Mouse (Mus musculus): ENCODE measurements around the gene Impdh2. TPM values are rescaled to one million over a fixed set of nuclear protein-coding genes. Genes with fewer than 3 reads are reported as not detected.
A peak's percentile ranks its signal among the peaks of the same experiment; 100 is the strongest.

The Impdh2 gene
- polyA plus RNA-seq (2012; ENCODE audit: insufficient read depth, low replicate concordance): 39.0 and 48.2 TPM in 2 replicates

- peaks cover 83% of the 10 kb centered on the region for H3K36me3 ChIP-seq (replicated peaks; ENCODE audit: low read length)
- H3K4me3 ChIP-seq (replicated peaks): peak within 1 kb of the TSS; percentile 96
- peaks cover 69% of the 10 kb centered on the region for H3K4me1 ChIP-seq
- TF ChIP-seq GATA1 (IDR thresholded peaks at IDR 0.05; ENCODE audit: borderline replicate concordance, low read length) (no peak), FLI1 (IDR thresholded peaks at IDR 0.05; ENCODE audit: low read length) (no peak)
- H3K9me3 ChIP-seq: no peaks in the 10 kb centered on the region
- H3K27me3 ChIP-seq (replicated peaks): no peaks in the 10 kb centered on the region
These were observed at the start of gene Impdh2 for GRCm38 (mm10) chr9:108560227-108560841. Gene Impdh2, plus strand, starts transcription at chr9:108560286.

- peaks cover 34% of the 10 kb centered on the region for H3K4me1 ChIP-seq
- H3K36me3 ChIP-seq (replicated peaks; ENCODE audit: low read length): peaks cover 62% of the 10 kb centered on the region
- H3K27me3 ChIP-seq (replicated peaks): no peaks in the 10 kb centered on the region
- peak within 1 kb of the TSS; percentile 98 for H3K4me3 ChIP-seq (replicated peaks)
- TF ChIP-seq GATA1 (IDR thresholded peaks at IDR 0.05; ENCODE audit: borderline replicate concordance, low read length) (no peak), FLI1 (IDR thresholded peaks at IDR 0.05; ENCODE audit: low read length) (no peak)
- H3K9me3 ChIP-seq: no peaks in the 10 kb centered on the region
These were observed 43.5 kb upstream of the Impdh2 start, which contains the start of gene Qrich1 for GRCm38 (mm10) chr9:108516380-108517251. Gene Qrich1, plus strand, starts transcription at chr9:108516806.

GRCm38 (mm10) chr9:108517253-108517930, 42.7 kb upstream of the Impdh2 start:
- H3K9me3 ChIP-seq: no peaks in the 10 kb centered on the region
- no peaks in the 10 kb centered on the region for H3K27me3 ChIP-seq (replicated peaks)
- no peak for TF ChIP-seq FLI1 (IDR thresholded peaks at IDR 0.05; ENCODE audit: low read length)
- no peak for TF ChIP-seq GATA1 (IDR thresholded peaks at IDR 0.05; ENCODE audit: borderline replicate concordance, low read length)
- H3K4me3 ChIP-seq (replicated peaks): peak overlapping the region; percentile 98
- peaks cover 40% of the 10 kb centered on the region for H3K4me1 ChIP-seq
- H3K36me3 ChIP-seq (replicated peaks; ENCODE audit: low read length): peaks cover 55% of the 10 kb centered on the region

GRCm38 (mm10) chr9:108517931-108518332, 42.2 kb upstream of the Impdh2 start:
- Histone ChIP-seq H3K36me3 (replicated peaks; ENCODE audit: low read length) (peaks cover 49% of the 10 kb centered on the region), H3K27me3 (replicated peaks) (no peaks in the 10 kb centered on the region), H3K4me3 (replicated peaks) (peak overlapping the region; percentile 98), H3K4me1 (peaks cover 40% of the 10 kb centered on the region), H3K9me3 (no peaks in the 10 kb centered on the region)
- TF ChIP-seq GATA1 (IDR thresholded peaks at IDR 0.05; ENCODE audit: borderline replicate concordance, low read length) (no peak), FLI1 (IDR thresholded peaks at IDR 0.05; ENCODE audit: low read length) (no peak)

GRCm38 (mm10) chr9:108521604-108522003, 38.5 kb upstream of the Impdh2 start:
- peaks cover 42% of the 10 kb centered on the region for H3K36me3 ChIP-seq (replicated peaks; ENCODE audit: low read length)
- no peaks in the 10 kb centered on the region for H3K9me3 ChIP-seq
- TF ChIP-seq GATA1 (IDR thresholded peaks at IDR 0.05; ENCODE audit: borderline replicate concordance, low read length) (no peak; the same call in 2 of the 3 replicates), FLI1 (IDR thresholded peaks at IDR 0.05; ENCODE audit: low read length) (no peak)
- H3K4me1 ChIP-seq: peaks cover 41% of the 10 kb centered on the region
- H3K27me3 ChIP-seq (replicated peaks): no peaks in the 10 kb centered on the region
- no peak overlapping the region for H3K4me3 ChIP-seq (replicated peaks)

- no peak overlapping the region for H3K4me3 ChIP-seq (replicated peaks)
- no peaks in the 10 kb centered on the region for H3K9me3 ChIP-seq
- H3K27me3 ChIP-seq (replicated peaks): no peaks in the 10 kb centered on the region
- peaks cover 41% of the 10 kb centered on the region for H3K4me1 ChIP-seq
- H3K36me3 ChIP-seq (replicated peaks; ENCODE audit: low read length): peaks cover 55% of the 10 kb centered on the region
- no peak for TF ChIP-seq GATA1 (IDR thresholded peaks at IDR 0.05; ENCODE audit: borderline replicate concordance, low read length)
- no peak for TF ChIP-seq FLI1 (IDR thresholded peaks at IDR 0.05; ENCODE audit: low read length)
These were observed 36.7 kb upstream of the Impdh2 start for GRCm38 (mm10) chr9:108523341-108523740.

- H3K4me1 ChIP-seq: peaks cover 25% of the 10 kb centered on the region
- H3K4me3 ChIP-seq (replicated peaks): no peak overlapping the region
- H3K9me3 ChIP-seq: no peaks in the 10 kb centered on the region
- H3K36me3 ChIP-seq (replicated peaks; ENCODE audit: low read length): peaks cover 60% of the 10 kb centered on the region
- H3K27me3 ChIP-seq (replicated peaks): no peaks in the 10 kb centered on the region
- no peak for TF ChIP-seq GATA1 (IDR thresholded peaks at IDR 0.05; ENCODE audit: borderline replicate concordance, low read length)
These were observed 34.7 kb upstream of the Impdh2 start for GRCm38 (mm10) chr9:108525400-108525799.

GRCm38 (mm10) chr9:108530954-108531353, 29.1 kb upstream of the Impdh2 start:
- no peaks in the 10 kb centered on the region for H3K9me3 ChIP-seq
- H3K4me1 ChIP-seq: no peaks in the 10 kb centered on the region
- TF ChIP-seq FLI1 (IDR thresholded peaks at IDR 0.05; ENCODE audit: low read length) (no peak), GATA1 (IDR thresholded peaks at IDR 0.05; ENCODE audit: borderline replicate concordance, low read length) (no peak)
- peaks cover 92% of the 10 kb centered on the region for H3K36me3 ChIP-seq (replicated peaks; ENCODE audit: low read length)
- H3K27me3 ChIP-seq (replicated peaks): no peaks in the 10 kb centered on the region
- H3K4me3 ChIP-seq (replicated peaks): no peak overlapping the region

GRCm38 (mm10) chr9:108531496-108531895, 28.6 kb upstream of the Impdh2 start:
- Histone ChIP-seq H3K4me1 (no peaks in the 10 kb centered on the region), H3K27me3 (replicated peaks) (no peaks in the 10 kb centered on the region), H3K36me3 (replicated peaks; ENCODE audit: low read length) (peaks cover 93% of the 10 kb centered on the region), H3K4me3 (replicated peaks) (no peak overlapping the region), H3K9me3 (no peaks in the 10 kb centered on the region)
- TF ChIP-seq FLI1 (IDR thresholded peaks at IDR 0.05; ENCODE audit: low read length) (no peak), GATA1 (IDR thresholded peaks at IDR 0.05; ENCODE audit: borderline replicate concordance, low read length) (no peak)

All from megakaryocyte, embryonic 14.5 days (primary cell).